Mouse (Mus musculus): ENCODE data around the gene Slc25a15.

- no peak for TF ChIP-seq TAL1 (conservative IDR thresholded peaks at IDR 0.05; ENCODE audit: low read depth, low read length)
- TF ChIP-seq GATA1 (IDR thresholded peaks at IDR 0.05; ENCODE audit: borderline replicate concordance, low read length): no peak
- TF ChIP-seq CTCF (IDR thresholded peaks at IDR 0.05; ENCODE audit: low read depth, low read length): no peak
- no peak for TF ChIP-seq POLR2AphosphoS5 (IDR thresholded peaks at IDR 0.05; ENCODE audit: insufficient replicate concordance, low read depth, low read length)
These were observed 22.1 kb downstream of the Slc25a15 start for GRCm38 (mm10) chr8:22376311-22376710.

All from G1E (cell line).